Mouse (Mus musculus): Measurements from ENCODE around the gene Alpl.

Alpl gene

GRCm38 (mm10) chr4:137807301-137807851 lies 11.2 kb upstream of the Alpl start:
- in situ Hi-C loops (cut with MboI; ENCODE audit: unreplicated experiment in 2 of 2), result no loop called here

GRCm38 (mm10) chr4:137801196-137801595 lies 5.0 kb upstream of the Alpl start:
- in situ Hi-C loops (cut with MboI; ENCODE audit: unreplicated experiment in 2 of 2), result loop anchor here in 1 of 2 experiments (5.0 kb wide), 1 partner anchor 36 kb away; no protein-coding TSS in a partner anchor

GRCm38 (mm10) chr4:137800324-137800723 lies 4.1 kb upstream of the Alpl start:
- in situ Hi-C loops (cut with MboI; ENCODE audit: unreplicated experiment in 2 of 2), result loop anchor here in 1 of 2 experiments (5.0 kb wide), 1 partner anchor 37 kb away; no protein-coding TSS in a partner anchor

GRCm38 (mm10) chr4:137797038-137797437 lies 854 bp upstream of the Alpl start:
- in situ Hi-C loops (cut with MboI; ENCODE audit: unreplicated experiment in 2 of 2), result loop anchor here in 1 of 2 experiments (5.0 kb wide), 1 partner anchor 65 kb away; no protein-coding TSS in a partner anchor

GRCm38 (mm10) chr4:137794178-137794900 lies 1.8 kb downstream of the Alpl start:
- in situ Hi-C loops (cut with MboI; ENCODE audit: unreplicated experiment in 2 of 2), result loop anchor here in 1 of 2 experiments (5.0 kb wide), 1 partner anchor 62 kb away; no protein-coding TSS in a partner anchor

- in situ Hi-C loops (cut with MboI; ENCODE audit: unreplicated experiment in 2 of 2), result loop anchor here in 1 of 2 experiments (5.0 kb wide), 1 partner anchor 61 kb away; no protein-coding TSS in a partner anchor
Observed at GRCm38 (mm10) chr4:137793611-137794010, 2.6 kb downstream of the Alpl start.

- in situ Hi-C loops (cut with MboI; ENCODE audit: unreplicated experiment in 2 of 2), result loop anchor here in 1 of 2 experiments (5.0 kb wide), 1 partner anchor 59 kb away; no protein-coding TSS in a partner anchor
Observed at GRCm38 (mm10) chr4:137791440-137791839, 4.7 kb downstream of the Alpl start.

GRCm38 (mm10) chr4:137790981-137791380 lies 5.2 kb downstream of the Alpl start:
- in situ Hi-C loops (cut with MboI; ENCODE audit: unreplicated experiment in 2 of 2), result loop anchor here in 1 of 2 experiments (5.0 kb wide), 1 partner anchor 59 kb away; no protein-coding TSS in a partner anchor

GRCm38 (mm10) chr4:137788511-137789049 lies 7.6 kb downstream of the Alpl start:
- in situ Hi-C loops (cut with MboI; ENCODE audit: unreplicated experiment in 2 of 2), result no loop called here

- in situ Hi-C loops (cut with MboI; ENCODE audit: unreplicated experiment in 2 of 2), result no loop called here
Observed at GRCm38 (mm10) chr4:137787589-137788289, 8.4 kb downstream of the Alpl start.

GRCm38 (mm10) chr4:137786488-137786887 lies 9.7 kb downstream of the Alpl start:
- in situ Hi-C loops (cut with MboI; ENCODE audit: unreplicated experiment in 2 of 2), result no loop called here

GRCm38 (mm10) chr4:137785270-137785669 lies 10.9 kb downstream of the Alpl start:
- in situ Hi-C loops (cut with MboI; ENCODE audit: unreplicated experiment in 2 of 2), result no loop called here

- in situ Hi-C loops (cut with MboI; ENCODE audit: unreplicated experiment in 2 of 2), result no loop called here
Observed at GRCm38 (mm10) chr4:137784741-137785140, 11.4 kb downstream of the Alpl start.

- in situ Hi-C loops (cut with MboI; ENCODE audit: unreplicated experiment in 2 of 2), result no loop called here
Observed at GRCm38 (mm10) chr4:137783541-137784191, 12.5 kb downstream of the Alpl start.

- in situ Hi-C loops (cut with MboI; ENCODE audit: unreplicated experiment in 2 of 2), result no loop called here
Observed at GRCm38 (mm10) chr4:137781949-137782348, 14.2 kb downstream of the Alpl start.

- in situ Hi-C loops (cut with MboI; ENCODE audit: unreplicated experiment in 2 of 2), result no loop called here
Observed at GRCm38 (mm10) chr4:137780986-137781385, 15.2 kb downstream of the Alpl start.

GRCm38 (mm10) chr4:137778397-137779184 lies 17.6 kb downstream of the Alpl start:
- in situ Hi-C loops (cut with MboI; ENCODE audit: unreplicated experiment in 2 of 2), result no loop called here

GRCm38 (mm10) chr4:137777866-137778265 lies 18.3 kb downstream of the Alpl start:
- in situ Hi-C loops (cut with MboI; ENCODE audit: unreplicated experiment in 2 of 2), result no loop called here

GRCm38 (mm10) chr4:137774505-137774904 lies 21.7 kb downstream of the Alpl start:
- in situ Hi-C loops (cut with MboI; ENCODE audit: unreplicated experiment in 2 of 2), result no loop called here

All from v-Abl transformed pro-B cells (cell line).